Mouse (Mus musculus) limb, embryonic 14.5 days (tissue): ENCODE data around the gene Tmem259. TPM values are rescaled to one million over a fixed set of nuclear protein-coding genes. Genes with fewer than 3 reads are reported as not detected.

Source experiments
- ATAC-seq: fragments of 200-750 bp; cut with Nextera tagmentation; 2 replicates; pipeline ENCODE4 v1.8.0; 2017; ENCODE audit warnings: low read depth, moderate number of reproducible peaks, moderate TSS enrichment; ENCODE audit not compliant: low FRiP score
- DNase-seq: peaks from one replicate; pipeline ENCODE4 v3.0.0-alpha.2; 2015; ENCODE audit warnings: low spot score
- H3K27ac ChIP-seq: fragments of 300-500 bp; sonication (generic); replicated peaks from 2 replicates; pipeline ENCODE4 v1.5.1; 2014; ENCODE audit warnings: low read depth, mild to moderate bottlenecking, low read length, moderate library complexity, mixed read lengths
- H3K27me3 ChIP-seq: fragments of 300-500 bp; sonication (generic); 2 replicates; pipeline ENCODE4 v1.6.1; 2014; ENCODE audit warnings: low read length, mixed read lengths; ENCODE audit not compliant: control insufficient read depth, insufficient read depth
- H3K36me3 ChIP-seq: fragments of 300-500 bp; sonication (generic); 2 replicates; pipeline ENCODE4 v1.6.1; 2014; ENCODE audit warnings: mild to moderate bottlenecking, low read length, moderate library complexity, mixed read lengths; ENCODE audit not compliant: control insufficient read depth, insufficient read depth
- H3K4me1 ChIP-seq: fragments of 300-500 bp; sonication (generic); 2 replicates; pipeline ENCODE4 v1.6.1; 2014; ENCODE audit warnings: antibody characterized with exemption, low read length, mixed read lengths; ENCODE audit not compliant: control insufficient read depth, insufficient read depth
- H3K4me2 ChIP-seq: fragments of 300-500 bp; sonication (generic); replicated peaks from 2 replicates; pipeline ENCODE4 v1.6.1; 2014; ENCODE audit warnings: low read depth, mild to moderate bottlenecking, low read length, moderate library complexity; ENCODE audit not compliant: severe bottlenecking
- H3K4me3 ChIP-seq: fragments of 300-500 bp; sonication (generic); replicated peaks from 2 replicates; pipeline ENCODE4 v1.5.1; 2014; ENCODE audit warnings: low read length
- H3K9ac ChIP-seq: fragments of 300-500 bp; sonication (generic); 2 replicates; pipeline ENCODE4 v1.6.1; 2014; ENCODE audit warnings: mild to moderate bottlenecking, low read depth, low read length, moderate library complexity; ENCODE audit not compliant: severe bottlenecking
- H3K9me3 ChIP-seq: fragments of 300-500 bp; sonication (generic); 2 replicates; pipeline ENCODE4 v1.6.1; 2016; ENCODE audit warnings: low read length; ENCODE audit not compliant: control insufficient read depth
- POLR2A ChIP-seq: fragments of 200-500 bp; IDR thresholded peaks from 2 replicates; pipeline ENCODE4 v1.8.0; 2012; ENCODE audit warnings: inconsistent platforms, mild to moderate bottlenecking, moderate library complexity, borderline replicate concordance; ENCODE audit not compliant: insufficient read depth, insufficient read length; ENCODE audit errors: extremely low read depth
- WGBS: fragments of 180-500 bp; shearing (Covaris S2); extraction: QIAGEN DNeasy Blood & Tissue Kit; methylation state at CpG from one replicate; pipeline ENCODE4 v1.1.7; 2014; 5-methylcytosine and 5-hydroxymethylcytosine counted together
- polyA plus RNA-seq, 2 experiments: library from polyadenylated mRNA; depleted of rRNA in 1 of 2; stranded (reverse) in 1 of 2; unstranded in 1 of 2; fragments of >200 nt; fragmentation: Nextera tagmentation in 1 of 2; extraction: Ambion mirVana in 1 of 2; gene quantifications; 2 replicates each; pipeline versions ENCODE4 v1.2.1 to v1.2.3; 2012 to 2014

The Tmem259 gene
- polyA plus RNA-seq, 2 experiments, result 24.5 to 260 TPM

- H3K27me3 ChIP-seq, result no peaks in the 10 kb centered on the region
- H3K9ac ChIP-seq, result no peak overlapping the region
- peaks cover 37% of the 10 kb centered on the region for H3K4me1 ChIP-seq
- H3K9me3 ChIP-seq, result no peaks in the 10 kb centered on the region
- TF ChIP-seq POLR2A, result no peak
- ATAC-seq (no peak), DNase-seq (no peak)
- WGBS, result 63% methylated on average over 6 of the region's 6 CpGs
- no peak overlapping the region for H3K4me2 ChIP-seq
- H3K4me3 ChIP-seq, result no peak overlapping the region
- peaks cover 55% of the 10 kb centered on the region for H3K36me3 ChIP-seq
- no peak overlapping the region for H3K27ac ChIP-seq
Measured at GRCm38 (mm10) chr10:79933861-79934260, 50.3 kb downstream of the Tmem259 start.

- Histone ChIP-seq H3K36me3 (peaks cover 52% of the 10 kb centered on the region), H3K4me3 (no peak overlapping the region), H3K4me2 (no peak overlapping the region), H3K4me1 (peaks cover 39% of the 10 kb centered on the region), H3K27me3 (no peaks in the 10 kb centered on the region), H3K27ac (peak overlapping the region; percentile 43; the same call in 1 of the 2 replicates), H3K9me3 (no peaks in the 10 kb centered on the region), H3K9ac (no peak overlapping the region)
- TF ChIP-seq POLR2A, result no peak
- WGBS, result 40% methylated on average over 9 of the region's 9 CpGs
- no peak for ATAC-seq
- no peak for DNase-seq
Measured at GRCm38 (mm10) chr10:79933145-79933679, 50.9 kb downstream of the Tmem259 start.

- H3K9ac ChIP-seq, result peak overlapping the region; percentile 29
- no peaks in the 10 kb centered on the region for H3K9me3 ChIP-seq
- peaks cover 39% of the 10 kb centered on the region for H3K4me1 ChIP-seq
- TF ChIP-seq POLR2A, result no peak
- DNase-seq, result peak; percentile 45
- WGBS, result 14% methylated on average over 8 of the region's 8 CpGs
- peak overlapping the region; percentile 43; the same call in 1 of the 2 replicates for H3K27ac ChIP-seq
- no peaks in the 10 kb centered on the region for H3K27me3 ChIP-seq
- no peak overlapping the region for H3K4me2 ChIP-seq
- no peak for ATAC-seq
- H3K36me3 ChIP-seq, result peaks cover 49% of the 10 kb centered on the region
- H3K4me3 ChIP-seq, result no peak overlapping the region
Measured at GRCm38 (mm10) chr10:79932736-79933135, 51.4 kb downstream of the Tmem259 start.

- ATAC-seq (no peak), DNase-seq (no peak)
- Histone ChIP-seq H3K4me2 (no peak overlapping the region), H3K9ac (no peak overlapping the region), H3K9me3 (no peaks in the 10 kb centered on the region), H3K27ac (no peak overlapping the region), H3K4me1 (peaks cover 32% of the 10 kb centered on the region), H3K36me3 (peaks cover 43% of the 10 kb centered on the region), H3K27me3 (no peaks in the 10 kb centered on the region), H3K4me3 (no peak overlapping the region)
- no peak for TF ChIP-seq POLR2A
- WGBS, result 54% methylated on average over 4 of the region's 9 CpGs
Measured at GRCm38 (mm10) chr10:79931797-79932196, 52.3 kb downstream of the Tmem259 start.

- no peak overlapping the region for H3K9ac ChIP-seq
- H3K4me2 ChIP-seq, result no peak overlapping the region
- no peak overlapping the region for H3K4me3 ChIP-seq
- peaks cover 43% of the 10 kb centered on the region for H3K36me3 ChIP-seq
- peaks cover 33% of the 10 kb centered on the region for H3K4me1 ChIP-seq
- no peaks in the 10 kb centered on the region for H3K27me3 ChIP-seq
- ATAC-seq, result no peak
- no peaks in the 10 kb centered on the region for H3K9me3 ChIP-seq
- DNase-seq, result no peak
- H3K27ac ChIP-seq, result no peak overlapping the region
- no peak for TF ChIP-seq POLR2A
- WGBS, result 87% methylated on average over 14 of the region's 16 CpGs
Measured at GRCm38 (mm10) chr10:79930826-79931186, 53.3 kb downstream of the Tmem259 start.
